Mouse (Mus musculus): ENCODE data around the gene Dpf1. TPM values are rescaled to one million over a fixed set of nuclear protein-coding genes. Genes with fewer than 3 reads are reported as not detected.

Gene Dpf1
- polyA plus RNA-seq, 1 experiment from 2014 or later = 2.6 TPM

- ATAC-seq (replicated peaks; ENCODE audit: insufficient number of reproducible peaks, insufficient read depth, low FRiP score, low read depth) = peak; percentile 53; the same call in 1 of the 2 replicates
- H3K4me3 ChIP-seq = peak within 1 kb of the TSS; percentile 69
- peaks cover 37% of the 10 kb centered on the region for H3K4me1 ChIP-seq (replicated peaks)
- H3K27ac ChIP-seq = peak within 1 kb of the TSS; percentile 69
- WGBS = 2% methylated on average over 59 of the region's 59 CpGs
- H3K4me2 ChIP-seq = peak within 1 kb of the TSS; percentile 95
- H3K36me3 ChIP-seq = no peaks in the 10 kb centered on the region
- no peaks in the 10 kb centered on the region for H3K9me3 ChIP-seq (replicated peaks)
- H3K27me3 ChIP-seq = peaks cover 18% of the 10 kb centered on the region
- peak within 1 kb of the TSS; percentile 62 for H3K9ac ChIP-seq
Measured at GRCm38 (mm10) chr7:29288942-29289638, 14.7 kb upstream of the Dpf1 start, which contains the start of gene Ppp1r14a. Gene Ppp1r14a (plus strand): TSS chr7:29289308.

DNA sequence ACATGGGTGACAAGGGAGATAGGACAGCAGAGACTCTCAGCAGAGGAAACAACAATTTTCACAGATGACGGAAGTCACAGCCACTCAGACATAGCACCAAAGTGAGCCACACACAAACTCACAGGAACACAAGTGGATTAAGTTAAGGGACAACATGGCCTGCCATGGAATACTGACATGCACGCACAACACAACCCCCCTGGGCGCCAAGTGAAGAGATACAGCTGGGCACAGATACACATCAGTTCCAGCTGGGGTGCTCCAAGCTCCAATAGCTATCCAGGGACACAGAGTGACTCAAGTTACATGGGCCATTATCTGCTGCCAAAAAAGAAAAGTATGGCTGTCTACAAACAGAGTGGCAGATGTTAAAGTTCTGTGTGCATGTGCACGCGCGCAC, 13.9 kb upstream of the Dpf1 start:
- Histone ChIP-seq H3K4me3 (peak overlapping the region; percentile 69), H3K9me3 (replicated peaks) (no peaks in the 10 kb centered on the region), H3K4me1 (replicated peaks) (peaks cover 37% of the 10 kb centered on the region), H3K27me3 (peaks cover 16% of the 10 kb centered on the region), H3K36me3 (no peaks in the 10 kb centered on the region), H3K4me2 (peak overlapping the region; percentile 95), H3K27ac (peak overlapping the region; percentile 69), H3K9ac (peak overlapping the region; percentile 62; the same call in 1 of the 2 replicates)
- ATAC-seq (replicated peaks; ENCODE audit: insufficient number of reproducible peaks, insufficient read depth, low FRiP score, low read depth) = no peak
- 79% methylated on average over 6 of the region's 6 CpGs for WGBS

- ATAC-seq (replicated peaks; ENCODE audit: insufficient number of reproducible peaks, insufficient read depth, low FRiP score, low read depth) = no peak
- Histone ChIP-seq H3K4me3 (peak overlapping the region; percentile 69), H3K36me3 (no peaks in the 10 kb centered on the region), H3K4me2 (peak overlapping the region; percentile 95), H3K27ac (peak overlapping the region; percentile 69), H3K9ac (peak overlapping the region; percentile 34), H3K9me3 (replicated peaks) (no peaks in the 10 kb centered on the region), H3K4me1 (replicated peaks) (peaks cover 37% of the 10 kb centered on the region), H3K27me3 (peaks cover 12% of the 10 kb centered on the region; the same call in 1 of the 2 replicates)
- 55% methylated on average over 11 of the region's 11 CpGs for WGBS
Measured at GRCm38 (mm10) chr7:29290691-29291485, 12.9 kb upstream of the Dpf1 start.

- H3K9me3 ChIP-seq (replicated peaks) = no peaks in the 10 kb centered on the region
- 31% methylated on average over 6 of the region's 7 CpGs for WGBS
- no peak overlapping the region for H3K4me3 ChIP-seq
- H3K4me2 ChIP-seq = peak overlapping the region; percentile 95; the same call in 1 of the 2 replicates
- peaks cover 37% of the 10 kb centered on the region for H3K4me1 ChIP-seq (replicated peaks)
- ATAC-seq (replicated peaks; ENCODE audit: insufficient number of reproducible peaks, insufficient read depth, low FRiP score, low read depth) = no peak
- peak overlapping the region; percentile 69 for H3K27ac ChIP-seq
- H3K27me3 ChIP-seq = peaks cover 12% of the 10 kb centered on the region; the same call in 1 of the 2 replicates
- H3K36me3 ChIP-seq = no peaks in the 10 kb centered on the region
- H3K9ac ChIP-seq = no peak overlapping the region
Measured at GRCm38 (mm10) chr7:29291616-29292457, 11.9 kb upstream of the Dpf1 start.

- Histone ChIP-seq H3K4me1 (replicated peaks) (peaks cover 39% of the 10 kb centered on the region), H3K4me2 (peak overlapping the region; percentile 16; the same call in 1 of the 2 replicates), H3K36me3 (no peaks in the 10 kb centered on the region), H3K27ac (peak overlapping the region; percentile 65), H3K9ac (no peak overlapping the region), H3K4me3 (no peak overlapping the region), H3K27me3 (peaks cover 12% of the 10 kb centered on the region), H3K9me3 (replicated peaks) (no peaks in the 10 kb centered on the region)
- 30% methylated on average over 8 of the region's 8 CpGs for WGBS
- peak; percentile 36; the same call in 1 of the 2 replicates for ATAC-seq (replicated peaks; ENCODE audit: insufficient number of reproducible peaks, insufficient read depth, low FRiP score, low read depth)
Measured at GRCm38 (mm10) chr7:29292458-29293098, 11.2 kb upstream of the Dpf1 start.

DNA sequence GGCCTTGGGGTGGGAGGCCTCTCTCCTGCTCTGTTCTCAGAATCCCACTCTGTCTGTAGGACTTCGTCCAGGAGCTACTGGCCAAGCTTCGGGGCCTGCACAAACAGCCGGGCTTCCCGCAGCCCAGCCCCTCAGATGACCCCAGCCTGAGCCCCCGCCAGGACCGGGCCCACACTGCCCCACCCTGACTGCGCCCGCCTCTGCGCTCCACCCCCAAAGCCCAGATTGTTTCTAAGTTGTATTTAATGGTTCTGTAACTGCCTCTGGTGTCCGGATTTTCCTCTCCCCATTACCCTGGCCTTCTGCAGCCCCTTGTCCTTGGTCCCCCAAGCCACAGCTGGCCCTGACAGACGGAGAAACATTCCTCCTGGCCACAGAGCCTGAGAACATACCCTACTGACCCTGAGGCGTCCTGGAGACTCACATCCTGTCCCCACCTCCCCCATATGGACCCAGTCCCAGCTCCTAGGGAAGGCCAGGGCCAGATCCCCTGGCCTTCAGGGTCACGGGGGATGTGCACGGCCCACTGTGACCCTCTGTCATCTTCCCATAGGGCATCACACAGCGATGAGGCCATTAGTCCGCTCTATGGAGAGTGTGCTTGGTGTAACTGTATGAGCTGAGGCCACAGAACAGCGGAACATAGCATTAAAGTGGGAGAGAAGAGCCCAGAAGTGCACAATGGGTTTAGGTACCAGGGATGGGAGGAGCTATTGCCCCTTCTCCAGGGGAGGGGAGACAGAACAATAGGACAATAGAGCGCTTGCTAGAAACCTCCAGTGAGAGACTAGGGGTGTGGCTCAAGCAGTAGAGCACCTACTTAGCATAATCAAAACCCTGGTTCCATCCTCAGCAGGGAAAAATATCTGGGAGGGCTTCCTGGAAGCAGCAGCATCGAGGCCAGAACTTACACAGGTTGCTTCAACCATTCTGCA, 10.4 kb upstream of the Dpf1 start:
- no peak; the same call in 1 of the 2 replicates for ATAC-seq (replicated peaks; ENCODE audit: insufficient number of reproducible peaks, insufficient read depth, low FRiP score, low read depth)
- 45% methylated on average over 19 of the region's 19 CpGs for WGBS
- Histone ChIP-seq H3K9me3 (replicated peaks) (no peaks in the 10 kb centered on the region), H3K27me3 (peaks cover 11% of the 10 kb centered on the region), H3K9ac (no peak overlapping the region), H3K4me1 (replicated peaks) (peaks cover 39% of the 10 kb centered on the region), H3K4me3 (no peak overlapping the region), H3K36me3 (no peaks in the 10 kb centered on the region), H3K27ac (peak overlapping the region; percentile 65), H3K4me2 (no peak overlapping the region)

DNA sequence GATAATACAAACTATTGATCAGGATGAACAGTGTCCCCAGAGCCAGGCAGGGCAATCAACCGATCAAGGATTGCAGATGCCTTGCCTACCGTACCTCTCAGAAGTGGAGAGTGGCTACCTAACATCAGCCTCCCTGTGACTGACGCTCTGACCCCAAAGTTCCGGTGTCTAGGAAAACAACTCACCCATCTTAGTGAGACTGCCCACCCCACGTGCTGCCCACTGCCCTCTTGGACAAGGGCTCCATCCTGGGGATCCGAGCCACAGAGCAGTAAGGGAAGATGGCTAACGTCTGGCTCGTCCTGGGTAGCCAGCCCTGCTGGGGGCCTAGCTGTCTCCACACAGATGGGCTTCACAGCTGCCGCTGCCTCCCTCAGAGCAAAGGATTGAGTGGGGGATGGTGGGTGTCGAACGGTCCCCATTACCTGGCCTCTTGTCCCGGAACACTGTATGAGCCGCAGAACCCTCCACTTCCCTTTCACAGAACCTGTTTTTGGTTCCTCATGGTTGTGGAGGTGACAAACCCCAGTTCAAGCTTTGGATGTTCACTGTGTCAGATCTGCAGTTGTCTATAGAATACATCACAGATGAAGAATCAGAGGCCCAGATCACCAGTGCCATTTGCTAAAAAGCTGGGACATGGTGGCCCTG, 9.5 kb upstream of the Dpf1 start:
- H3K27ac ChIP-seq = no peak overlapping the region
- WGBS = 66% methylated on average over 13 of the region's 13 CpGs
- H3K4me2 ChIP-seq = no peak overlapping the region
- no peaks in the 10 kb centered on the region for H3K36me3 ChIP-seq
- peaks cover 8% of the 10 kb centered on the region for H3K27me3 ChIP-seq
- no peak overlapping the region for H3K9ac ChIP-seq
- H3K9me3 ChIP-seq (replicated peaks) = no peaks in the 10 kb centered on the region
- ATAC-seq (replicated peaks; ENCODE audit: insufficient number of reproducible peaks, insufficient read depth, low FRiP score, low read depth) = no peak
- peaks cover 31% of the 10 kb centered on the region for H3K4me1 ChIP-seq (replicated peaks)
- H3K4me3 ChIP-seq = no peak overlapping the region

- WGBS = 72% methylated on average over 24 of the region's 24 CpGs
- no peak overlapping the region for H3K4me3 ChIP-seq
- peaks cover 18% of the 10 kb centered on the region for H3K27me3 ChIP-seq
- no peak overlapping the region for H3K27ac ChIP-seq
- no peaks in the 10 kb centered on the region for H3K9me3 ChIP-seq (replicated peaks)
- H3K4me2 ChIP-seq = no peak overlapping the region
- H3K9ac ChIP-seq = no peak overlapping the region
- ATAC-seq (replicated peaks; ENCODE audit: insufficient number of reproducible peaks, insufficient read depth, low FRiP score, low read depth) = no peak
- no peaks in the 10 kb centered on the region for H3K36me3 ChIP-seq
- H3K4me1 ChIP-seq (replicated peaks) = peaks cover 17% of the 10 kb centered on the region
Measured at GRCm38 (mm10) chr7:29295861-29296647, 7.7 kb upstream of the Dpf1 start.

- Histone ChIP-seq H3K36me3 (no peaks in the 10 kb centered on the region), H3K4me1 (replicated peaks) (peaks cover 13% of the 10 kb centered on the region), H3K27me3 (peaks cover 22% of the 10 kb centered on the region), H3K4me3 (no peak overlapping the region), H3K27ac (no peak overlapping the region), H3K4me2 (no peak overlapping the region), H3K9ac (no peak overlapping the region), H3K9me3 (replicated peaks) (no peaks in the 10 kb centered on the region)
- WGBS = 10% methylated on average over 10 of the region's 10 CpGs
- ATAC-seq (replicated peaks; ENCODE audit: insufficient number of reproducible peaks, insufficient read depth, low FRiP score, low read depth) = no peak
Measured at GRCm38 (mm10) chr7:29296998-29297397, 6.8 kb upstream of the Dpf1 start.
